Mouse (Mus musculus) CH12.LX (cell line): ENCODE measurements at regions not wholly inside any gene's neighbourhood (a gene's known extent, or its start where the extent isn't known, plus 50 kb on each side); places are given as distances from the start of the nearest gene placed in this dataset.

Source experiments
- CTCF ChIP-seq, 2 experiments: IDR thresholded peaks in 1 of 2; conservative IDR thresholded peaks in 1 of 2; 2 replicates each; pipeline ENCODE4 v1.5.1; 2011 to 2012; ENCODE audit warnings: low read depth in 2 of 2, low read length in 2 of 2, improper control_type of control experiment in 1 of 2, inconsistent platforms in 1 of 2, mild to moderate bottlenecking in 1 of 2, moderate library complexity in 1 of 2
- ELF1 ChIP-seq: IDR thresholded peaks from 2 replicates; pipeline ENCODE4 v1.6.1; 2014; ENCODE audit warnings: low read depth, mild to moderate bottlenecking, inconsistent platforms, low read length, improper control_type of control experiment
- EP300 ChIP-seq: IDR thresholded peaks from 2 replicates; pipeline ENCODE4 v1.6.1; 2011; ENCODE audit warnings: low read length, improper control_type of control experiment
- KAT2A ChIP-seq: IDR thresholded peaks from 2 replicates; pipeline ENCODE4 v1.6.1; 2012; ENCODE audit warnings: low read length, improper control_type of control experiment, inconsistent platforms; ENCODE audit not compliant: insufficient replicate concordance
- MAFK ChIP-seq: IDR thresholded peaks from 2 replicates; pipeline ENCODE4 v1.6.1; 2011; ENCODE audit warnings: low read length, improper control_type of control experiment; ENCODE audit not compliant: insufficient replicate concordance
- MYC ChIP-seq: IDR thresholded peaks from 2 replicates; pipeline ENCODE4 v1.6.1; 2011; ENCODE audit warnings: low read depth, mild to moderate bottlenecking, improper control_type of control experiment, low read length
- NELFE ChIP-seq: IDR thresholded peaks from 2 replicates; pipeline ENCODE4 v1.6.1; 2011; ENCODE audit warnings: low read depth, low read length, improper control_type of control experiment
- POLR2A ChIP-seq: IDR thresholded peaks from 2 replicates; pipeline ENCODE4 v1.6.1; 2011; ENCODE audit warnings: low read depth, mild to moderate bottlenecking, improper control_type of control experiment, low read length
- POLR2AphosphoS2 ChIP-seq: IDR thresholded peaks from 2 replicates; pipeline ENCODE4 v1.6.1; 2011; ENCODE audit warnings: low read depth, low read length, improper control_type of control experiment
- SIN3A ChIP-seq: IDR thresholded peaks from 2 replicates; pipeline ENCODE4 v1.6.1; 2012; ENCODE audit warnings: low read length, improper control_type of control experiment, inconsistent platforms
- ZC3H11A ChIP-seq: IDR thresholded peaks from 2 replicates; pipeline ENCODE4 v1.6.1; 2012; ENCODE audit warnings: low read depth, mild to moderate bottlenecking, inconsistent platforms, low read length, improper control_type of control experiment
- ZKSCAN1 ChIP-seq: IDR thresholded peaks from 2 replicates; pipeline ENCODE4 v1.6.1; 2012; ENCODE audit warnings: low read depth, inconsistent platforms, low read length, improper control_type of control experiment, borderline replicate concordance

DNA sequence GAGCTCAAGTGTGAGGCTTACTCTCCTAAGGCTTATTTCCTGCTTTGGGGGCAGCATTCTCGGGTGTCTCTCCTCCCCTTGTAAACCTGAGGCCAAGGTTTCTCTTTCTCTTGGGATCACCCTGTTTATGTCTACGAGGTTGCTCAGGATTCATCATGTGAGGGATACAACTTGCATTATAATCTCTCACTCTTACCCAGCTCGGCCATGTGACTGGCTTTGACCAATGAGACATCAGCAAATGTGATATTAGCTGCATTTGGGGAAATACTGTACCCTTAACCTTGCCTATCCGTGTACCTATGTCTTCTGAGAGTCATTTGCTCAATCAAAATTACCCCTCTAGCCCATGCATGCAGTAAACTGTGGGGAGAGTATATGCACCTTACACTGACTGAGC, 498.0 kb upstream of the Btbd3 start:
- TF ChIP-seq CTCF (conservative IDR thresholded peaks at IDR 0.05 in 1 of 2, IDR thresholded peaks at IDR 0.05 in 1 of 2; ENCODE audit: low read depth in 2 of 2, low read length in 2 of 2): no peak
- no peak for TF ChIP-seq POLR2A
- TF ChIP-seq MAFK: no peak
- no peak for TF ChIP-seq EP300
- no peak for TF ChIP-seq SIN3A
- TF ChIP-seq NELFE: no peak
- no peak for TF ChIP-seq ZKSCAN1
- no peak for TF ChIP-seq POLR2AphosphoS2
- no peak for TF ChIP-seq ZC3H11A
- no peak for TF ChIP-seq MYC
- TF ChIP-seq ELF1: no peak
- TF ChIP-seq KAT2A: no peak
